Mouse (Mus musculus) megakaryocyte, embryonic 14.5 days (primary cell): ENCODE measurements at regions not wholly inside any gene's neighbourhood (a gene's known extent, or its start where the extent isn't known, plus 50 kb on each side); places are given as distances from the start of the nearest gene placed in this dataset.

Source experiments
- FLI1 ChIP-seq: IDR thresholded peaks from 2 replicates; pipeline ENCODE4 v1.6.1; 2012; ENCODE audit warnings: low read length, inconsistent platforms, mixed read lengths
- GATA1 ChIP-seq: IDR thresholded peaks from 3 replicates; pipeline ENCODE4 v1.6.1; 2012; ENCODE audit warnings: mixed read lengths, low read length, inconsistent platforms, borderline replicate concordance

- TF ChIP-seq GATA1: no peak
- no peak for TF ChIP-seq FLI1
Measured at GRCm38 (mm10) chr9:116231351-116232311, 56.5 kb upstream of the Tgfbr2 start.
